Mouse (Mus musculus): ENCODE data around the gene Arfip1. TPM values are rescaled to one million over a fixed set of nuclear protein-coding genes. Genes with fewer than 3 reads are reported as not detected.
"Not testable (repeated sequence)": the region's sequence is repeated elsewhere in the genome, so short reads cannot be mapped to it uniquely, and the experiment has no call there.

Arfip1 gene
- polyA plus RNA-seq, 1 experiment from 2014 or later: 27.3 TPM

- H3K36me3 ChIP-seq (ENCODE audit: control insufficient read depth, insufficient read depth, low read length); ATAC-seq (ENCODE audit: low FRiP score, low TSS enrichment); H3K4me3 ChIP-seq (replicated peaks; ENCODE audit: low read depth, low read length); H3K9me3 ChIP-seq (ENCODE audit: control insufficient read depth, low read length); H3K27ac ChIP-seq (replicated peaks; ENCODE audit: low read depth, low read length); H3K27me3 ChIP-seq (ENCODE audit: control insufficient read depth, insufficient read depth, low read length); H3K4me1 ChIP-seq (ENCODE audit: control insufficient read depth, insufficient read depth, low read length); H3K4me2 ChIP-seq (ENCODE audit: low read length); H3K9ac ChIP-seq (replicated peaks; ENCODE audit: low read length); DNase-seq: not testable (repeated sequence)
- 92% methylated on average over 2 of the region's 2 CpGs for WGBS
Observed at GRCm38 (mm10) chr3:84562911-84563310, 19.5 kb downstream of the Arfip1 start.

- no peak overlapping the region for H3K4me3 ChIP-seq (replicated peaks; ENCODE audit: low read depth, low read length)
- ATAC-seq (ENCODE audit: low FRiP score, low TSS enrichment): no peak
- DNase-seq: no peak
- no peaks in the 10 kb centered on the region for H3K4me1 ChIP-seq (ENCODE audit: control insufficient read depth, insufficient read depth, low read length)
- H3K9me3 ChIP-seq (ENCODE audit: control insufficient read depth, low read length): no peaks in the 10 kb centered on the region
- no peak overlapping the region for H3K27ac ChIP-seq (replicated peaks; ENCODE audit: low read depth, low read length)
- H3K4me2 ChIP-seq (ENCODE audit: low read length): no peak overlapping the region
- H3K27me3 ChIP-seq (ENCODE audit: control insufficient read depth, insufficient read depth, low read length): no peaks in the 10 kb centered on the region
- no peak overlapping the region for H3K9ac ChIP-seq (replicated peaks; ENCODE audit: low read length)
- 94% methylated on average over 3 of the region's 3 CpGs for WGBS
- no peaks in the 10 kb centered on the region for H3K36me3 ChIP-seq (ENCODE audit: control insufficient read depth, insufficient read depth, low read length)
Observed at GRCm38 (mm10) chr3:84558301-84558700, 24.1 kb downstream of the Arfip1 start.

- Histone ChIP-seq H3K4me1 (ENCODE audit: control insufficient read depth, insufficient read depth, low read length) (no peaks in the 10 kb centered on the region), H3K36me3 (ENCODE audit: control insufficient read depth, insufficient read depth, low read length) (no peaks in the 10 kb centered on the region), H3K9me3 (ENCODE audit: control insufficient read depth, low read length) (no peaks in the 10 kb centered on the region), H3K27ac (replicated peaks; ENCODE audit: low read depth, low read length) (no peak overlapping the region), H3K9ac (replicated peaks; ENCODE audit: low read length) (no peak overlapping the region), H3K4me2 (ENCODE audit: low read length) (no peak overlapping the region), H3K4me3 (replicated peaks; ENCODE audit: low read depth, low read length) (no peak overlapping the region), H3K27me3 (ENCODE audit: control insufficient read depth, insufficient read depth, low read length) (no peaks in the 10 kb centered on the region)
- ATAC-seq (ENCODE audit: low FRiP score, low TSS enrichment) (no peak), DNase-seq (no peak)
- 89% methylated on average over 3 of the region's 3 CpGs for WGBS
Observed at GRCm38 (mm10) chr3:84555780-84556179, 26.6 kb downstream of the Arfip1 start.

GRCm38 (mm10) chr3:84547177-84547576 lies 35.2 kb downstream of the Arfip1 start:
- Histone ChIP-seq H3K36me3 (ENCODE audit: control insufficient read depth, insufficient read depth, low read length) (no peaks in the 10 kb centered on the region), H3K9ac (replicated peaks; ENCODE audit: low read length) (no peak overlapping the region)
- 77% methylated on average over 8 of the region's 8 CpGs for WGBS

GRCm38 (mm10) chr3:84542450-84542849 lies 40.0 kb downstream of the Arfip1 start:
- not testable (repeated sequence) for H3K9ac ChIP-seq (replicated peaks; ENCODE audit: low read length); H3K4me3 ChIP-seq (replicated peaks; ENCODE audit: low read depth, low read length); H3K4me2 ChIP-seq (ENCODE audit: low read length); ATAC-seq (ENCODE audit: low FRiP score, low TSS enrichment); H3K36me3 ChIP-seq (ENCODE audit: control insufficient read depth, insufficient read depth, low read length); H3K4me1 ChIP-seq (ENCODE audit: control insufficient read depth, insufficient read depth, low read length); H3K9me3 ChIP-seq (ENCODE audit: control insufficient read depth, low read length); H3K27ac ChIP-seq (replicated peaks; ENCODE audit: low read depth, low read length); H3K27me3 ChIP-seq (ENCODE audit: control insufficient read depth, insufficient read depth, low read length)
- WGBS: 22% methylated on average over 3 of the region's 3 CpGs
- peak; percentile 82 for DNase-seq

More at GRCm38 (mm10) chr3:84547177-84547576, 35.2 kb downstream of the Arfip1 start:
- H3K27ac ChIP-seq (replicated peaks; ENCODE audit: low read depth, low read length): no peak overlapping the region
- no peaks in the 10 kb centered on the region for H3K9me3 ChIP-seq (ENCODE audit: control insufficient read depth, low read length)
- no peaks in the 10 kb centered on the region for H3K27me3 ChIP-seq (ENCODE audit: control insufficient read depth, insufficient read depth, low read length)
- DNase-seq (no peak), ATAC-seq (ENCODE audit: low FRiP score, low TSS enrichment) (no peak)
- H3K4me3 ChIP-seq (replicated peaks; ENCODE audit: low read depth, low read length): no peak overlapping the region
- no peak overlapping the region for H3K4me2 ChIP-seq (ENCODE audit: low read length)
- no peaks in the 10 kb centered on the region for H3K4me1 ChIP-seq (ENCODE audit: control insufficient read depth, insufficient read depth, low read length)

GRCm38 (mm10) chr3:84541881-84542280 lies 40.5 kb downstream of the Arfip1 start:
- Histone ChIP-seq H3K27me3 (ENCODE audit: control insufficient read depth, insufficient read depth, low read length) (no peaks in the 10 kb centered on the region), H3K9me3 (ENCODE audit: control insufficient read depth, low read length) (no peaks in the 10 kb centered on the region), H3K4me3 (replicated peaks; ENCODE audit: low read depth, low read length) (no peak overlapping the region), H3K36me3 (ENCODE audit: control insufficient read depth, insufficient read depth, low read length) (no peaks in the 10 kb centered on the region), H3K4me1 (ENCODE audit: control insufficient read depth, insufficient read depth, low read length) (no peaks in the 10 kb centered on the region), H3K27ac (replicated peaks; ENCODE audit: low read depth, low read length) (no peak overlapping the region), H3K4me2 (ENCODE audit: low read length) (no peak overlapping the region), H3K9ac (replicated peaks; ENCODE audit: low read length) (no peak overlapping the region)
- ATAC-seq (ENCODE audit: low FRiP score, low TSS enrichment) (no peak), DNase-seq (no peak)
- 92% methylated on average over 1 of the region's 1 CpGs for WGBS

- Histone ChIP-seq H3K27me3 (ENCODE audit: control insufficient read depth, insufficient read depth, low read length) (no peaks in the 10 kb centered on the region), H3K4me2 (ENCODE audit: low read length) (no peak overlapping the region), H3K27ac (replicated peaks; ENCODE audit: low read depth, low read length) (no peak overlapping the region), H3K4me3 (replicated peaks; ENCODE audit: low read depth, low read length) (no peak overlapping the region), H3K36me3 (ENCODE audit: control insufficient read depth, insufficient read depth, low read length) (no peaks in the 10 kb centered on the region), H3K9ac (replicated peaks; ENCODE audit: low read length) (no peak overlapping the region), H3K9me3 (ENCODE audit: control insufficient read depth, low read length) (no peaks in the 10 kb centered on the region), H3K4me1 (ENCODE audit: control insufficient read depth, insufficient read depth, low read length) (no peaks in the 10 kb centered on the region)
- DNase-seq (no peak), ATAC-seq (ENCODE audit: low FRiP score, low TSS enrichment) (no peak)
Observed at GRCm38 (mm10) chr3:84540640-84541039, 41.8 kb downstream of the Arfip1 start.

GRCm38 (mm10) chr3:84536987-84537386 lies 45.4 kb downstream of the Arfip1 start:
- ATAC-seq (ENCODE audit: low FRiP score, low TSS enrichment): no peak

GRCm38 (mm10) chr3:84533227-84533626 lies 49.2 kb downstream of the Arfip1 start:
- WGBS: 70% methylated on average over 5 of the region's 5 CpGs
- no peak overlapping the region for H3K27ac ChIP-seq (replicated peaks; ENCODE audit: low read depth, low read length)
- ATAC-seq (ENCODE audit: low FRiP score, low TSS enrichment) (no peak), DNase-seq (no peak)
- H3K9ac ChIP-seq (replicated peaks; ENCODE audit: low read length): no peak overlapping the region
- no peak overlapping the region for H3K4me2 ChIP-seq (ENCODE audit: low read length)
- no peaks in the 10 kb centered on the region for H3K9me3 ChIP-seq (ENCODE audit: control insufficient read depth, low read length)
- H3K36me3 ChIP-seq (ENCODE audit: control insufficient read depth, insufficient read depth, low read length): no peaks in the 10 kb centered on the region
- H3K27me3 ChIP-seq (ENCODE audit: control insufficient read depth, insufficient read depth, low read length): no peaks in the 10 kb centered on the region
- no peaks in the 10 kb centered on the region for H3K4me1 ChIP-seq (ENCODE audit: control insufficient read depth, insufficient read depth, low read length)
- H3K4me3 ChIP-seq (replicated peaks; ENCODE audit: low read depth, low read length): no peak overlapping the region

More at GRCm38 (mm10) chr3:84536987-84537386, 45.4 kb downstream of the Arfip1 start:
- 83% methylated on average over 6 of the region's 6 CpGs for WGBS
- H3K27ac ChIP-seq (replicated peaks; ENCODE audit: low read depth, low read length): no peak overlapping the region
- no peak overlapping the region for H3K9ac ChIP-seq (replicated peaks; ENCODE audit: low read length)
- H3K36me3 ChIP-seq (ENCODE audit: control insufficient read depth, insufficient read depth, low read length): no peaks in the 10 kb centered on the region
- DNase-seq: no peak
- H3K4me3 ChIP-seq (replicated peaks; ENCODE audit: low read depth, low read length): no peak overlapping the region
- no peaks in the 10 kb centered on the region for H3K4me1 ChIP-seq (ENCODE audit: control insufficient read depth, insufficient read depth, low read length)
- H3K27me3 ChIP-seq (ENCODE audit: control insufficient read depth, insufficient read depth, low read length): no peaks in the 10 kb centered on the region
- no peak overlapping the region for H3K4me2 ChIP-seq (ENCODE audit: low read length)
- no peaks in the 10 kb centered on the region for H3K9me3 ChIP-seq (ENCODE audit: control insufficient read depth, low read length)
